Comparison of ENCODE assay signal across 23 mouse cellular contexts in the genomic region with DNA sequence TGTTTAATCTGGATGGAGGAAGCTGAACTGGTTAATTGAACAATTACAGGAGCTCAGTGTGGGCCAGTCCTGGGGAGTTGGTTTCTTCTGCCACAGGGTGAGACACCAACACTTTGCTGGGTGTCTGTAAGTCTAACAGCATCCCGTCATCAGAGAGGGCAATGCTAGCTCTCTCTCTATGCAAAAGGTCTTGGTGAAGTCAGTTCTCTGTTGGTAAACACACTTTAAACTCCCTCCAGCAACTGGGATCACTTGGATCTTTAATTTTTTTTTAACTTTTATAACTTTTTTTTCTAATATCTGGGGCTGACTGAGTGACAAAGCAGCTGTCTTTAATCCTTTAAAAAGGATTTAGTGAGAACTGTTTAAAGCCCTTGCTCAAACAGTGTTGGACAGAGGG. TPM values are rescaled to one million over a fixed set of nuclear protein-coding genes. Genes with fewer than 3 reads are reported as not detected.
DNase-seq lines count a peak whose midpoint lies in the region; ATAC-seq and TF ChIP-seq lines count a peak whose summit lies in the region.
"Had no signal": no experiment of that assay in that cellular context is flagged by ENCODE, and none has a peak within 500 bp of the region (broad histone marks: within the 10 kb centered on the region; RNA-seq: fewer than 3 reads in every experiment).

No protein-coding gene starts in this region.

- no peak overlapping the region for H3K4me3 ChIP-seq in embryonic facial prominence, embryonic 15.5 days (replicated peaks)
- no peak overlapping the region for H3K4me3 ChIP-seq in embryonic facial prominence, embryonic 10.5 days
- no peak overlapping the region for H3K4me3 ChIP-seq in midbrain, embryonic 10.5 days
- no peak overlapping the region for H3K4me3 ChIP-seq in midbrain, postnatal 0 days (ENCODE audit: low read depth, low read length)
- H3K4me3 ChIP-seq: embryonic facial prominence, embryonic 13.5 days; forebrain, embryonic 10.5 days; forebrain, embryonic 13.5 days; hindbrain, embryonic 10.5 days had no signal

- H3K9me3 ChIP-seq in embryonic facial prominence, embryonic 15.5 days (replicated peaks): no peaks in the 10 kb centered on the region
- H3K9me3 ChIP-seq in embryonic facial prominence, embryonic 10.5 days: no peaks in the 10 kb centered on the region
- H3K9me3 ChIP-seq in midbrain, embryonic 10.5 days (replicated peaks): no peaks in the 10 kb centered on the region
- no peaks in the 10 kb centered on the region for H3K9me3 ChIP-seq in midbrain, postnatal 0 days (ENCODE audit: low read length)
- H3K9me3 ChIP-seq: embryonic facial prominence, embryonic 13.5 days; forebrain, embryonic 10.5 days; forebrain, embryonic 13.5 days; G1E; hindbrain, embryonic 10.5 days had no signal

- no peak overlapping the region for H3K9ac ChIP-seq in embryonic facial prominence, embryonic 15.5 days
- H3K9ac ChIP-seq in midbrain, postnatal 0 days (replicated peaks; ENCODE audit: low read length, poor library complexity, severe bottlenecking): no peak overlapping the region
- H3K9ac ChIP-seq: embryonic facial prominence, embryonic 13.5 days; forebrain, embryonic 13.5 days; hindbrain, embryonic 14.5 days had no signal

- WGBS in embryonic facial prominence, embryonic 15.5 days: 16% methylated on average over 1 of the region's 1 CpGs
- WGBS in embryonic facial prominence, embryonic 10.5 days: 33% methylated on average over 1 of the region's 1 CpGs
- WGBS in midbrain, embryonic 10.5 days: 29% methylated on average over 1 of the region's 1 CpGs
- 0% methylated on average over 1 of the region's 1 CpGs for WGBS in midbrain, postnatal 0 days

- no peak overlapping the region for H3K4me2 ChIP-seq in embryonic facial prominence, embryonic 15.5 days (replicated peaks)
- no peak overlapping the region for H3K4me2 ChIP-seq in midbrain, postnatal 0 days (ENCODE audit: low read depth, low read length, poor library complexity, severe bottlenecking)
- H3K4me2 ChIP-seq: embryonic facial prominence, embryonic 13.5 days; forebrain, embryonic 13.5 days; heart, embryonic 11.5 days; hindbrain, embryonic 14.5 days had no signal

- H3K4me1 ChIP-seq in embryonic facial prominence, embryonic 15.5 days: no peaks in the 10 kb centered on the region
- peaks cover 6% of the 10 kb centered on the region for H3K4me1 ChIP-seq in embryonic facial prominence, embryonic 10.5 days
- H3K4me1 ChIP-seq in midbrain, embryonic 10.5 days: peaks cover 19% of the 10 kb centered on the region
- H3K4me1 ChIP-seq in midbrain, postnatal 0 days (ENCODE audit: insufficient read depth, low read length): no peaks in the 10 kb centered on the region
- H3K4me1 ChIP-seq: forebrain, embryonic 13.5 days had no signal

- 0 out of 2 replicates have a peak overlapping the region, but pooled peaks have one; percentile 22 for H3K27ac ChIP-seq in embryonic facial prominence, embryonic 15.5 days (replicated peaks)
- no peak overlapping the region for H3K27ac ChIP-seq in embryonic facial prominence, embryonic 10.5 days (replicated peaks)
- peak overlapping the region; percentile 57 for H3K27ac ChIP-seq in midbrain, embryonic 10.5 days (replicated peaks)
- no peak overlapping the region for H3K27ac ChIP-seq in midbrain, postnatal 0 days (ENCODE audit: low read depth, low read length)
- H3K27ac ChIP-seq: embryonic facial prominence, embryonic 13.5 days; forebrain, embryonic 13.5 days; hindbrain, embryonic 10.5 days; hindbrain, embryonic 14.5 days had no signal

- no peak for ATAC-seq in embryonic facial prominence, embryonic 15.5 days (ENCODE audit: insufficient number of reproducible peaks, low FRiP score, low TSS enrichment, low read depth)
- ATAC-seq in midbrain, postnatal 0 days (ENCODE audit: low FRiP score): no peak
- ATAC-seq: forebrain, embryonic 13.5 days; forebrain, embryonic 16.5 days; Patski had no signal

- no peak for DNase-seq in embryonic facial prominence, embryonic 10.5 days (ENCODE audit: low spot score)
- no peak for DNase-seq in midbrain, embryonic 10.5 days (ENCODE audit: low spot score)
- no peak for DNase-seq in midbrain, postnatal 0 days (ENCODE audit: low spot score)
- peak; percentile 15 for DNase-seq in retina, embryonic 14.5 days (ENCODE audit: low spot score)
- DNase-seq in heart, postnatal 36 days: no peak
- DNase-seq: adrenal gland, adult 2 months; adrenal gland, postnatal 14 days; cerebellum, adult 11 months; cerebellum, adult 2 months; cerebellum, adult 9-11 months; cerebellum, postnatal 25 days; heart, adult 11 months had no signal

- no peak for TF ChIP-seq CTCF in midbrain, postnatal 0 days (IDR thresholded peaks at IDR 0.05)

- no peaks in the 10 kb centered on the region for H3K36me3 ChIP-seq in embryonic facial prominence, embryonic 15.5 days
- no peaks in the 10 kb centered on the region for H3K36me3 ChIP-seq in embryonic facial prominence, embryonic 10.5 days (replicated peaks)
- H3K36me3 ChIP-seq in midbrain, embryonic 10.5 days: no peaks in the 10 kb centered on the region
- H3K36me3 ChIP-seq in midbrain, postnatal 0 days (ENCODE audit: insufficient read depth, low read length): no peaks in the 10 kb centered on the region
- H3K36me3 ChIP-seq: embryonic facial prominence, embryonic 13.5 days; forebrain, embryonic 10.5 days; G1E; hindbrain, embryonic 10.5 days had no signal

- intact Hi-C loops in heart, postnatal 36 days (cut with DNase I): no loop called here

- H3K27me3 ChIP-seq in embryonic facial prominence, embryonic 15.5 days: no peaks in the 10 kb centered on the region
- H3K27me3 ChIP-seq in embryonic facial prominence, embryonic 10.5 days (replicated peaks; ENCODE audit: low read depth, poor library complexity, severe bottlenecking): no peaks in the 10 kb centered on the region
- no peaks in the 10 kb centered on the region for H3K27me3 ChIP-seq in midbrain, embryonic 10.5 days (ENCODE audit: low read depth, poor library complexity, severe bottlenecking)
- H3K27me3 ChIP-seq in midbrain, postnatal 0 days (ENCODE audit: insufficient read depth, low read length): no peaks in the 10 kb centered on the region
- H3K27me3 ChIP-seq: embryonic facial prominence, embryonic 13.5 days; forebrain, embryonic 13.5 days; Patski had no signal

RNA-seq across cellular contexts. Expression of gene Atraid, which starts 25.4 kb away (rescaled TPM):
- 173 and 174 TPM in 2 replicates for polyA plus RNA-seq in embryonic facial prominence, embryonic 15.5 days (2015; fragmentation: Nextera tagmentation; extraction: Ambion mirVana)
- polyA plus RNA-seq in embryonic facial prominence, embryonic 10.5 days (2016; fragmentation: Nextera tagmentation; extraction: Ambion mirVana): 60.2 and 64.8 TPM in 2 replicates
- 80.5 and 99.6 TPM in 2 replicates for polyA plus RNA-seq in midbrain, embryonic 10.5 days (2016; fragmentation: Nextera tagmentation; extraction: Ambion mirVana)
- total RNA-seq in midbrain, postnatal 0 days (2014; rRNA removed): 138 and 155 TPM in 2 replicates
- polyA plus RNA-seq in midbrain, postnatal 0 days (2015; fragmentation: Nextera tagmentation; extraction: Ambion mirVana): 235 and 243 TPM in 2 replicates
- 10 to 100 TPM; 50.5 to 57.3 TPM for total RNA-seq in heart, postnatal 36 days (2021)

RNA-seq across cellular contexts. Expression of gene Slc5a6, which starts 26.0 kb away (rescaled TPM):
- 10.8 and 12.0 TPM in 2 replicates for polyA plus RNA-seq in embryonic facial prominence, embryonic 15.5 days (2015; fragmentation: Nextera tagmentation; extraction: Ambion mirVana)
- polyA plus RNA-seq in embryonic facial prominence, embryonic 10.5 days (2016; fragmentation: Nextera tagmentation; extraction: Ambion mirVana): 9.9 and 12.2 TPM in 2 replicates
- polyA plus RNA-seq in midbrain, embryonic 10.5 days (2016; fragmentation: Nextera tagmentation; extraction: Ambion mirVana): 10.6 and 11.4 TPM in 2 replicates
- total RNA-seq in midbrain, postnatal 0 days (2014; rRNA removed): 43.8 and 44.9 TPM in 2 replicates
- 32.3 and 33.0 TPM in 2 replicates for polyA plus RNA-seq in midbrain, postnatal 0 days (2015; fragmentation: Nextera tagmentation; extraction: Ambion mirVana)
- 10 to 100 TPM; 11.0 to 12.1 TPM for total RNA-seq in heart, postnatal 36 days (2021)

RNA-seq across cellular contexts. Expression of gene Cad, which starts 31.9 kb away (rescaled TPM):
- 23.5 and 26.4 TPM in 2 replicates for polyA plus RNA-seq in embryonic facial prominence, embryonic 15.5 days (2015; fragmentation: Nextera tagmentation; extraction: Ambion mirVana)
- 64.6 and 71.3 TPM in 2 replicates for polyA plus RNA-seq in embryonic facial prominence, embryonic 10.5 days (2016; fragmentation: Nextera tagmentation; extraction: Ambion mirVana)
- 52.4 and 53.3 TPM in 2 replicates for polyA plus RNA-seq in midbrain, embryonic 10.5 days (2016; fragmentation: Nextera tagmentation; extraction: Ambion mirVana)
- total RNA-seq in midbrain, postnatal 0 days (2014; rRNA removed): 39.5 and 44.8 TPM in 2 replicates
- polyA plus RNA-seq in midbrain, postnatal 0 days (2015; fragmentation: Nextera tagmentation; extraction: Ambion mirVana): 6.7 and 7.8 TPM in 2 replicates
- 10 to 100 TPM; 14.5 to 15.6 TPM for total RNA-seq in heart, postnatal 36 days (2021)

RNA-seq across cellular contexts. Expression of gene Tcf23, which starts 54.2 kb away (rescaled TPM):
- 0.08 TPM in 1 of 2 replicates, not detected in the other for polyA plus RNA-seq in embryonic facial prominence, embryonic 15.5 days (2015; fragmentation: Nextera tagmentation; extraction: Ambion mirVana)
- polyA plus RNA-seq in embryonic facial prominence, embryonic 10.5 days (2016; fragmentation: Nextera tagmentation; extraction: Ambion mirVana): not detected in 2 replicates
- polyA plus RNA-seq in midbrain, embryonic 10.5 days (2016; fragmentation: Nextera tagmentation; extraction: Ambion mirVana): 0.02 TPM in 1 of 2 replicates, not detected in the other
- 0.05 TPM in 1 of 2 replicates, not detected in the other for total RNA-seq in midbrain, postnatal 0 days (2014; rRNA removed)
- 0.07 and 0.09 TPM in 2 replicates for polyA plus RNA-seq in midbrain, postnatal 0 days (2015; fragmentation: Nextera tagmentation; extraction: Ambion mirVana)
- 1 to 10 TPM in 1 of 2 experiments, under 1 TPM in 1; 0.64 to 1.7 TPM for total RNA-seq in heart, postnatal 36 days (2021)
- total RNA-seq: common myeloid progenitor, adult 5-6 weeks; G1E had no signal
- polyA plus RNA-seq: embryonic facial prominence, embryonic 13.5 days; forebrain, embryonic 10.5 days; forebrain, embryonic 13.5 days; forebrain, embryonic 16.5 days; G1E; hindbrain, embryonic 10.5 days; Patski had no signal

Comparison
In these comparisons a context has a peak if more than half of its experiments do, and no peak if none do; other contexts are left out.
1. H3K27ac ChIP-seq: peak in embryonic facial prominence, embryonic 15.5 days (single experiment) and midbrain, embryonic 10.5 days (single experiment); none in embryonic facial prominence, embryonic 10.5 days (single experiment) and midbrain, postnatal 0 days (single experiment).